Mouse (Mus musculus): ENCODE measurements at regions not wholly inside any gene's neighbourhood (a gene's known extent, or its start where the extent isn't known, plus 50 kb on each side); places are given as distances from the start of the nearest gene placed in this dataset.
A peak's percentile ranks its signal among the peaks of the same experiment; 100 is the strongest.

GRCm38 (mm10) chr1:55890511-55891151, 484.9 kb downstream of the Plcl1 start:
- DNase-seq = peak; percentile 33 to 43

DNA sequence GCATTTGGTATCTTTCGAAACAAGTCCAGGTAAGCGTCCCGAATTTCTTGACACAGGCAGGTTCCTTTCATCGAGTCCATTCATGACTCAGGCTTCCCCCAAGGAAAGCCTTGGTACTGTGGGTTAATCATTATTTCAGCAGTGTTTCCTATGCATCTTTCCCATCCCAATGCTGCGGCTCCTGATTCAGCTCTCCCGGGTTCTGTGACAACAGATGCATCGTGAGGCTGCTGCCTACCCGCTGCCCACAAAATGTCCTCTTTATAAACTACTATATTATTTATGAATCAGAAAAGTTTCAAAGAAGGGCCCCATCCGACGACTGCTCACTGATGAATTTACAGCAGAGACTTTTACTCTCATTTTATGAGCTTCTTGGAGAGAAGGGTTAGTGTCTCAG, 486.2 kb downstream of the Plcl1 start:
- DNase-seq = no peak

GRCm38 (mm10) chr1:55897572-55897971, 491.9 kb downstream of the Plcl1 start:
- no peak for DNase-seq

DNA sequence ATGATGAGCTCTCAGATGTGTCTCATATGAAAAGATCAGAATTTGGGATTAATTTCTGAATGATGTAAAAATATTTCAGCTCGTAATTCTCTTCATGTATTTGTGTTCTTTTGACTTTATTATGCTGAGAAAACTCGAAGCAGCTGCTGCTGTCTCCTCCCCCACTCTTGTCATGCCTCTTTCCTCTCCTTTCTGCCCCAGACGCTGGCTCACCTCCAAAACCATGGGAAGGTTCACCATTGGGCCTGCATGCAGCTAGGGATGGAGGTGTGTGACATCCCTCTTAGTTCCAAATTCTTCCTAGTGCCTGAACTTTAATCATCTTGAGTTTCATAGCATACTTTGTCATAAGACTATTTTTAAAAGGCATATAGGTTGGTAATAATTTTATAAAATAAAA, 492.3 kb downstream of the Plcl1 start:
- DNase-seq = no peak

GRCm38 (mm10) chr1:55900033-55900432, 494.3 kb downstream of the Plcl1 start:
- no peak for DNase-seq

GRCm38 (mm10) chr1:55903177-55903576, 497.5 kb downstream of the Plcl1 start:
- no peak for DNase-seq

GRCm38 (mm10) chr1:55904571-55904970, 498.9 kb downstream of the Plcl1 start:
- DNase-seq = no peak

DNA sequence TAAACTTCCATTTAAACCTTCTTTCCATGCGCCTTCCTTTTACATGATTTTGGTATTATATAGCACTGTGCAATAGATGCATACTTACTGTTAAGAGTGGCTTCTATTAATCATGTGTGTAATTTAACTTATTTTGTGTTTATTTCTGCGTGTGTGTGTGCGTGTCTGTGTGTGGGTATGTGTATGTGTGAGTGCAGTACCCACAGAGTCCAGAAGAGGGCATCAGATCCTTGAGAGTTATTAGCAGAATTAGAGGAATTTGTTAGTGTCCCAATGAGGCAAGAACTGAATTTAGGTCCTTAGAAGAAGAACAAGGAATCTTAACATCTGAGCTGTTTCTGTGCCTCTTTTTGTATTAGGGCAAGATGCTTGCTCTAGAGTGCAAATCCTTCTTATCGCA, 499.5 kb downstream of the Plcl1 start:
- no peak for DNase-seq

DNA sequence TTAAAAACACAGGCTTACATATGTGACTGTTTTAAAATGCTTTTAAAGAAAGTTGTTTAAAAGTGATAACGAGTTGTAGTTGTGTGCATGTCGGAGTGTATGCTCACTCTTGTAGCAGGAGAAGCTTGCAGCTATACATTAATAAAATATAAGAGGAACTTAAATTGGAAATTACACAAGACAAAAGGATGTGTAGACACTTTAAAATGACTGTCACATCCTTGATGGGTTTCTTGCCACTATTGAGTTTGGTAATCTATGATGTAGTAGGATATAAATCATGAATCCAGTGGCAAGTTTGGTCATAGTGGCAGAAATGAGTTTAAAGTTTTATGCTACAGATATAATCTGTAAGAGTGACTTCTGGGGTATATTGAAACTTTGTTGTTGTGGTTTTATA, 504.3 kb downstream of the Plcl1 start:
- no peak for DNase-seq

DNA sequence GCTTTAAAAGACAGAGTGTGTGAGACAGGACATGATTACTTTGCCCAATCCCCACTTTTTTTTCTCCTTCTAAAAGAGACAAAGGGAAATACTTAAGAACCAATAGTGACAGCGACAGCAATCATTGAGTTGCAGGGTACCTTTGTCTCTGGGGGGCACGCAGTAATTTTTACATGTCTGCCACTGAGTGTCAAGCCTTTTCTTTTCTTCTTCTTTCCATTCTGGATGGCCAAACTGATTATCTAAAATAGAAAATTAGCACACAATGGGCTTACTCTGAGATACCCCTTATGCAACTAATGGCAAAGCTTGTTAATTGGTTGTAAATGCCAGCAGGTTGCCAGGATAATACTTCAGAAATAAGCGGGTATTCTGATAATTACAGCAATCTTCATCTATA, 508.6 kb downstream of the Plcl1 start:
- DNase-seq = no peak

GRCm38 (mm10) chr1:55915940-55916339, 510.2 kb downstream of the Plcl1 start:
- DNase-seq = no peak

DNA sequence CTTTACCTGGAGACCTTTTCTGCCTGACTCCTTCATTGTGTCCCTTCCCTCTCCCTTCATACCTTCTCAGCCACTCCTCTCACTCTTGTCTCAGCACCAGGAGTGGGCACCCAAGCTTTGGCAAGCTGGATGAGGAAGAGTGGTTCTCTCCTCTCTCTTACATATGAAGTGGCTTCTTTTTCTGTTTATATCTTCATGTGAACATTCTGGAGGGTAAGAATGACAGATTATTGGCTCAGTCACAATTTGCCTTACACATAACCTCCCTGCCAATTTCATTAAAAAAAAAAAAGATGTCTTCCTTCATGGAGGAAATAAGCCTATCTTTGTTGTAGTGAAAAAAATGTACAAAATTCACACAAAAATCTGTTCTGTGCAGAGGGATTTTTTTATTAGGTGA, 513.8 kb downstream of the Plcl1 start:
- DNase-seq = no peak

- DNase-seq = no peak
Observed at GRCm38 (mm10) chr1:55946786-55947549, 541.2 kb downstream of the Plcl1 start.

DNA sequence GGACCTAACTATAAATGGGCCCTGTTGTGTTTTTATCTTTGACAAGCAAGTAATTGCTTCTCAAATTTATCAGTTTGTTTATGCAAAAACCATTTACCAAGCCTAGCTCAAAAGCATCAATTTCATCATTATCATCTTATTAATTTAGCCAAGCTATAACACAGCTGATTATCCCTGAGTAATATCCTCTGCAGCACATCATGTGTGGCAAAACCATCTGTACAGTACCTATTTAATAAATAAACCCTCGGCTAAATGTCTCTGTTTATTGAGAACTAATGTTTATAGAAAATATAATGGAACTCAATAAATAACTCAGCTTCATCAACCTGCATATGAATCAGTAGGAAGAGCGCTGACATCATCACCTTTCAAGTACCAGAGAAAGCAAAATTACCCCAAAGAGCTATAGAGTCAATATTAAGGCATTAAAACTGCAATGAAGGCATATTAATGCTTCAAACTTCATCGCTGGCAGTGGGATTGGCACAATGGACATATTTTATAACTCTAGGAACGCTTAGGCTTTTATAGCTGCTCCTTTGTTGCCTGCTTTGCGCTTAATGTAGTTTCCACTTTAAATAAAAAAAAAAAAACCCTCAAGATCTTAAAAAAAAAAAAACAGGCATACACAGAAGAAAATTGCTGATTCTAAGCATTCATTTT, 542.0 kb downstream of the Plcl1 start:
- no peak for DNase-seq

DNA sequence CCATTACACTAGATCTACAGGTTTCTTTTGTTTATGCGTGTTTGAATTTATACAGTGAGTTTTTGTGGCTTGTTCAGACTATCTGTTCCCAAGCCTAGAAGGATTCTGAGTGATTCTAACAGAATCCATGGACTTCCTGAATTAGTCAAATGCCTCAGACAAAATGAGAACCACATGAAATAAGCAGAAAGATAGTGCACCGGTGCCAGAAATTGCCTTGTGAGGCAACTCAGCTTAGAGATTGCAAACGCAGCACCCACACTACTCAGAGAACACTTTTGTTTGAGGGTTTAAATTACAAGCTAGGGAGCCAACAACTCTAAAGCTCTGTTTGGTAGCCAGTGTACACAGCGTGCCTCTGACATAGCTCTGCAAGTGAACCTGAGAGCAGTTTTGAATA, 543.9 kb downstream of the Plcl1 start:
- DNase-seq = no peak

DNA sequence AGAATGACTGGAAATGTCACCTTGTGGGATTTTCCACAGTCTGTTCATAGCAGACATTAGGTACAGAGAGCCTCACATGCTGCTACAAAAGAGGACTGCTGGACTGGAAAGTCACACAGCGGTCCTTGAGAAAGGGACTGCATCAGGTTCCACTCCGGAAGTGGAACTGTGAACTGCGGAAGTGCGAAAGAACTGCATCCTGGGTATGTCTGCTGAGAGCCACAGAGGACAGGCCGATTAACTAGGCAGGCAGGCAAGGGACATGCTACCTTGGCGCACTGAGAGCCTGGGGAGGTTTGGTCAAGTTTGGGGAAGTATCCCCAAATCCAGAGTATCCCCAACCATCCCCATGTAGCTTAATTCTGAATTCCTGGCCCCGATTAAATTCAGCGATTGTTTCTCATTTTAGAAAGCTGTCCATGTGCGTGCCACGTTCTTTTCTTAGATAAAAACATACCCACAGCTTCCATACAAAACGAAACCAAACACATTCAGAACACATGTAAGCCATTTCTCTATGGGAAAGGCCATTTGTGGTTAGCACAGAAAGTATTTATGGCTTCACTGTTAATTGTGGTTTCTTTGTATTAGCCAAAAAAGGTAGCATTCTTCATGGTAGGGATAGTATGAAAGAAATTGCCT, 552.2 kb downstream of the Plcl1 start:
- DNase-seq = no peak

GRCm38 (mm10) chr1:55960291-55960690, 554.6 kb downstream of the Plcl1 start:
- DNase-seq = peak; percentile 77 to 78

GRCm38 (mm10) chr1:55963867-55964266, 558.1 kb downstream of the Plcl1 start:
- no peak for DNase-seq

DNA sequence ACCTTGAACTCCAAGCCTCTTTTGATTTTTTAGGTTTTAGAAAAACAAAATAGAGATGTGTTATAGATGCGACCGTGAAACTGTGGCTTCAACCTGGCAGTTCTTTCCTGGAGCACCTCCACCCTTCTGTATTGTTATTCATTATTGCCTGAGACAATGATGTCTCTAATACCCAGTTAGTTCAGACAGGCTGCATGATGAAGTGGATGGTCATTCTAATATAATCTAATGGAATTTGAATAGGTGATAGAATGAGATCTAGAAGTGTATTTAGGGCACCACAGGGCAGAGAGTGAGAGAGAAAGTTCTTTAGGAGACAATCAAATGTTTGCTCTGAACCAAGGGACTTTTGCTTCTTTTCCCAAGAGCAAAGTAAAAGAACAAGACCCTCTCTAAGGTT, 560.6 kb downstream of the Plcl1 start:
- DNase-seq = no peak

DNA sequence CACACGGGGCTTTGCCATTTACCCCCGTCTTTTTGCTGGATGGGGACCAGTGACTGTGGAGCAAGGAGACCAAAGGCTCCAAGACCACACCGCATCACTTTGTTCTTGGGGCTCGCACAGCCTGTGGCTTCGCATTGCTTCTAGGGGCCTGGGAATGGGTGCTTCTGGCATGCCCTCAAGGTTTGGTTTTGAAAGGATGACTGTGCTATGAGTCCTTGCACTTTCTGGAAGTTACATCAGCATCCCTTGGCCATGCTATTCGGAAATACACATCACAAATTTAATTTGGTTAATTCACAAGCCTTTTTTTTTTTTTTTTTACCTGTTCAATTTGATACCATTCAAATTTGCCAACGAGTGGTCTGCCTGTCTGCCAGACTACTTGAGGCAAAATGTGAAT, 562.1 kb downstream of the Plcl1 start:
- no peak for DNase-seq

- DNase-seq = no peak
Observed at GRCm38 (mm10) chr1:55977796-55978195, 572.1 kb downstream of the Plcl1 start.

DNA sequence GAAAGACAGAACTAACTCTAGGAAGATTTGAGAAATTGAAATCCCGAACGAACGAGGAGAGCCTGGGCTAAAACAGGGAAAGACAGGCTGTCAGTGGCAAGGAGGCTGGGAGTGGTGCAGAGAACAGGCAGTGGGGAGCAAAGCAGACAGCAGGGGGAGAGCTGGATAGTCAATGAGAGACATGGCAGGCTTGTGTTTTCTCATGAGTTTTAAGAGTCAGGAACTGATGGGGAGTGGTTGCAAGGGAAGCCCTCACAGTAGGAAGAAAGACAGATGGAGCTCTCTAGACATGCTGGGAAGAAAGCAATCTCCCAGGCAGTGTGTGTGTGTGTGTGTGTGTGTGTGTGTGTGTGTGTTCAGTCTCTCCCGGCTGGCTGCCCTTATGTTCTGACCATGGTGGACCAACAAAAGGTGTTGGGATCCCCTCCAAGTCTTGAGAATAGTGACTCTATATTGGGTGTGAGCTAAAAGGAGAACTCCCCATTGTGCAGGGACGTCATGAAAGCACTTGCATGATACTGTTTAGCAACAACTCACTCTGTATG, 577.9 kb downstream of the Plcl1 start:
- no peak for DNase-seq

GRCm38 (mm10) chr1:55997074-55997473, 591.4 kb downstream of the Plcl1 start:
- no peak for DNase-seq
